Mouse (Mus musculus): Measurements from ENCODE around the gene Acta2. TPM values are rescaled to one million over a fixed set of nuclear protein-coding genes. Genes with fewer than 3 reads are reported as not detected.

The Acta2 gene
- polyA plus RNA-seq, 1 experiment, result not detected

- no peak overlapping the region for H3K4me3 ChIP-seq (replicated peaks)
- no peak for TF ChIP-seq TAL1 (IDR thresholded peaks at IDR 0.05; ENCODE audit: low read length)
- TF ChIP-seq GATA1 (IDR thresholded peaks at IDR 0.05; ENCODE audit: low read length), result no peak
These were observed 17.6 kb downstream of the Acta2 start for GRCm38 (mm10) chr19:34237746-34238145.

GRCm38 (mm10) chr19:34236049-34236448 lies 19.3 kb downstream of the Acta2 start:
- no peaks in the 10 kb centered on the region for H3K27me3 ChIP-seq (ENCODE audit: control insufficient read depth)
- no peak overlapping the region for H3K4me3 ChIP-seq (replicated peaks)
- H3K4me1 ChIP-seq (ENCODE audit: control insufficient read depth), result no peaks in the 10 kb centered on the region
- H3K9me3 ChIP-seq (ENCODE audit: control insufficient read depth, low read length), result no peaks in the 10 kb centered on the region
- no peaks in the 10 kb centered on the region for H3K36me3 ChIP-seq (ENCODE audit: control insufficient read depth)
- no peak for TF ChIP-seq GATA1 (IDR thresholded peaks at IDR 0.05; ENCODE audit: low read length)
- no peak for TF ChIP-seq TAL1 (IDR thresholded peaks at IDR 0.05; ENCODE audit: low read length)

More at GRCm38 (mm10) chr19:34237746-34238145, 17.6 kb downstream of the Acta2 start:
- no peaks in the 10 kb centered on the region for H3K9me3 ChIP-seq (ENCODE audit: control insufficient read depth, low read length)
- H3K4me1 ChIP-seq (ENCODE audit: control insufficient read depth), result no peaks in the 10 kb centered on the region
- H3K36me3 ChIP-seq (ENCODE audit: control insufficient read depth), result no peaks in the 10 kb centered on the region
- H3K27me3 ChIP-seq (ENCODE audit: control insufficient read depth), result no peaks in the 10 kb centered on the region

- no peaks in the 10 kb centered on the region for H3K36me3 ChIP-seq (ENCODE audit: control insufficient read depth)
- no peak for TF ChIP-seq TAL1 (IDR thresholded peaks at IDR 0.05; ENCODE audit: low read length)
- no peak for TF ChIP-seq GATA1 (IDR thresholded peaks at IDR 0.05; ENCODE audit: low read length)
- H3K27me3 ChIP-seq (ENCODE audit: control insufficient read depth), result no peaks in the 10 kb centered on the region
- no peaks in the 10 kb centered on the region for H3K4me1 ChIP-seq (ENCODE audit: control insufficient read depth)
- no peak overlapping the region for H3K4me3 ChIP-seq (replicated peaks)
- H3K9me3 ChIP-seq (ENCODE audit: control insufficient read depth, low read length), result no peaks in the 10 kb centered on the region
These were observed 21.4 kb downstream of the Acta2 start for GRCm38 (mm10) chr19:34233944-34234343.

GRCm38 (mm10) chr19:34232326-34232725 lies 23.1 kb downstream of the Acta2 start:
- TF ChIP-seq TAL1 (IDR thresholded peaks at IDR 0.05; ENCODE audit: low read length) (no peak), GATA1 (IDR thresholded peaks at IDR 0.05; ENCODE audit: low read length) (no peak)
- Histone ChIP-seq H3K36me3 (ENCODE audit: control insufficient read depth) (no peaks in the 10 kb centered on the region), H3K9me3 (ENCODE audit: control insufficient read depth, low read length) (no peaks in the 10 kb centered on the region), H3K4me1 (ENCODE audit: control insufficient read depth) (no peaks in the 10 kb centered on the region), H3K4me3 (replicated peaks) (no peak overlapping the region), H3K27me3 (ENCODE audit: control insufficient read depth) (no peaks in the 10 kb centered on the region)

- Histone ChIP-seq H3K4me3 (replicated peaks) (no peak overlapping the region), H3K9me3 (ENCODE audit: control insufficient read depth, low read length) (no peaks in the 10 kb centered on the region), H3K4me1 (ENCODE audit: control insufficient read depth) (no peaks in the 10 kb centered on the region), H3K36me3 (ENCODE audit: control insufficient read depth) (no peaks in the 10 kb centered on the region), H3K27me3 (ENCODE audit: control insufficient read depth) (no peaks in the 10 kb centered on the region)
- TF ChIP-seq TAL1 (IDR thresholded peaks at IDR 0.05; ENCODE audit: low read length) (no peak), GATA1 (IDR thresholded peaks at IDR 0.05; ENCODE audit: low read length) (no peak)
These were observed 23.8 kb downstream of the Acta2 start for GRCm38 (mm10) chr19:34231596-34231995.

GRCm38 (mm10) chr19:34222805-34223204 lies 32.6 kb downstream of the Acta2 start:
- H3K4me3 ChIP-seq (replicated peaks), result no peak overlapping the region
- TF ChIP-seq TAL1 (IDR thresholded peaks at IDR 0.05; ENCODE audit: low read length), result no peak
- TF ChIP-seq GATA1 (IDR thresholded peaks at IDR 0.05; ENCODE audit: low read length), result no peak
- no peaks in the 10 kb centered on the region for H3K27me3 ChIP-seq (ENCODE audit: control insufficient read depth)
- H3K9me3 ChIP-seq (ENCODE audit: control insufficient read depth, low read length), result no peaks in the 10 kb centered on the region
- H3K4me1 ChIP-seq (ENCODE audit: control insufficient read depth), result no peaks in the 10 kb centered on the region
- no peaks in the 10 kb centered on the region for H3K36me3 ChIP-seq (ENCODE audit: control insufficient read depth)

GRCm38 (mm10) chr19:34220732-34221380 lies 34.5 kb downstream of the Acta2 start:
- Histone ChIP-seq H3K4me3 (replicated peaks) (no peak overlapping the region), H3K4me1 (ENCODE audit: control insufficient read depth) (no peaks in the 10 kb centered on the region), H3K36me3 (ENCODE audit: control insufficient read depth) (no peaks in the 10 kb centered on the region), H3K27me3 (ENCODE audit: control insufficient read depth) (no peaks in the 10 kb centered on the region), H3K9me3 (ENCODE audit: control insufficient read depth, low read length) (no peaks in the 10 kb centered on the region)
- no peak for TF ChIP-seq TAL1 (IDR thresholded peaks at IDR 0.05; ENCODE audit: low read length)
- no peak for TF ChIP-seq GATA1 (IDR thresholded peaks at IDR 0.05; ENCODE audit: low read length)

- TF ChIP-seq GATA1 (IDR thresholded peaks at IDR 0.05; ENCODE audit: low read length) (no peak), TAL1 (IDR thresholded peaks at IDR 0.05; ENCODE audit: low read length) (no peak)
These were observed 36.0 kb downstream of the Acta2 start for GRCm38 (mm10) chr19:34219260-34219968.

GRCm38 (mm10) chr19:34217761-34218160 lies 37.6 kb downstream of the Acta2 start:
- TF ChIP-seq TAL1 (IDR thresholded peaks at IDR 0.05; ENCODE audit: low read length), result no peak
- TF ChIP-seq GATA1 (IDR thresholded peaks at IDR 0.05; ENCODE audit: low read length), result no peak
- no peaks in the 10 kb centered on the region for H3K9me3 ChIP-seq (ENCODE audit: control insufficient read depth, low read length)
- no peaks in the 10 kb centered on the region for H3K4me1 ChIP-seq (ENCODE audit: control insufficient read depth)
- H3K4me3 ChIP-seq (replicated peaks), result no peak overlapping the region
- H3K36me3 ChIP-seq (ENCODE audit: control insufficient read depth), result no peaks in the 10 kb centered on the region
- H3K27me3 ChIP-seq (ENCODE audit: control insufficient read depth), result no peaks in the 10 kb centered on the region

More at GRCm38 (mm10) chr19:34219260-34219968, 36.0 kb downstream of the Acta2 start:
- no peaks in the 10 kb centered on the region for H3K27me3 ChIP-seq (ENCODE audit: control insufficient read depth)
- no peaks in the 10 kb centered on the region for H3K36me3 ChIP-seq (ENCODE audit: control insufficient read depth)
- H3K9me3 ChIP-seq (ENCODE audit: control insufficient read depth, low read length), result no peaks in the 10 kb centered on the region
- H3K4me3 ChIP-seq (replicated peaks), result no peak overlapping the region
- H3K4me1 ChIP-seq (ENCODE audit: control insufficient read depth), result no peaks in the 10 kb centered on the region

Data from erythroblast, embryonic 14.5 days (primary cell).